Mouse (Mus musculus) embryo, embryonic 9.5 days (tissue): ENCODE measurements around the gene Jmjd1c.

ENCODE experiments used
- DNase-seq: peaks from one replicate; pipeline ENCODE4 v3.0.0-alpha.2; 2017; ENCODE audit errors: extremely low spot score

The Jmjd1c gene

DNA sequence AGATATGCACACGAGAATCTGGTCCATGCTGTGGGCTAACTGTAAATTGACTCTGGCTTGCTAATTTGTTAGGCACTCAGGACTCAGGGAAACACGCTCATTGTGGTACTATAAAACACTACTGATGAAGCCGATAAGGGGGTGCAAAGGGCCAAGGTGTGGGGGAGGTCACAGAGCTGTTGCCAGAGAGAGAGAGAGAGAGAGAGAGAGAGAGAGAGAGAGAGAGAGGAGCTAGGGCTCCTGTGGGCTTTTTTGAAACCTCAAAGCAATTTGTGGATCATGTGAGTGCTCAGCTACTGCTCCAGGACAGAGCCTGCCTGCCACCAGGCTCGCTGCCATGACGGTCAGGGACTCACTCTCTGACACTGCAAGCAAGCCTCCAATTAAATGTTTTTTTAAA is 202.9 kb downstream of the Jmjd1c start:
- DNase-seq, result no peak

DNA sequence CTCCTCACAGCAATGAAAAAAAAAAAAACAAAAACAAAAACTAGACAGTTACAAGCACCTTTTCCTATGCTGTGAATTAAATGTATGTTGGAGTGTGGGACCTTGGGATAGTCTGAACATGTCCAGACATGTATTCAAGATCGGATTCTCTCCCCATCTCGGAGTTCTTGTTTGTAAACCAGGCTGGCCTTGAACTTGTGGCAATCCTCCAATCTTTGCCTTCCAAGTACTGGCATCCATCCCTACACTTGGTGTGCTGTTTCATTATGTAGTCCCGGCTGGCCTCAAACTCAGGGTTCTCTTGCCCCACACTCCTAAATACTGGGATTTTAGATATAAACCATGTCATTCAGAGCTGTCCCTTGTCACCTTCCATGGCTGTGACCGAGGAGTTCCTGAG is 203.4 kb downstream of the Jmjd1c start:
- DNase-seq, result no peak

DNA sequence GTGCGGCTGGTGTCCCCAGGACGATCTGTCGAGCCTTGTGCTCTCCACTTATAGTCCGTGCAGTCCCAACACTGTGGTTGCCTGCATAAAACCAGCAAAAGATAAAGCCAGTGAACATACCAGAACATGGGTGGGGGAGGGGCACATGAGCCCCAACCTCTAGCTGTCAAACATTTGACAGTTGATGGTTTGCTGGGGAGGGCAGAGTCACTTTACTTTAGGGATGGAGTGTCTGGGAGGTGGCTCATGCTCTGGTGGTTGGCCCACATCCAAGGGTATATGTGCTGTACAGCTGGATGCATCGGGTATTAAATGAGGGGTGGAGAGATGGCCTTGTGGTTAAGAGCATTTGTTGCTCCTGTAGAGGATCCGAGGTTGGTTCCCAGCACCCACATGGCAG is 205.1 kb downstream of the Jmjd1c start:
- no peak for DNase-seq

DNA sequence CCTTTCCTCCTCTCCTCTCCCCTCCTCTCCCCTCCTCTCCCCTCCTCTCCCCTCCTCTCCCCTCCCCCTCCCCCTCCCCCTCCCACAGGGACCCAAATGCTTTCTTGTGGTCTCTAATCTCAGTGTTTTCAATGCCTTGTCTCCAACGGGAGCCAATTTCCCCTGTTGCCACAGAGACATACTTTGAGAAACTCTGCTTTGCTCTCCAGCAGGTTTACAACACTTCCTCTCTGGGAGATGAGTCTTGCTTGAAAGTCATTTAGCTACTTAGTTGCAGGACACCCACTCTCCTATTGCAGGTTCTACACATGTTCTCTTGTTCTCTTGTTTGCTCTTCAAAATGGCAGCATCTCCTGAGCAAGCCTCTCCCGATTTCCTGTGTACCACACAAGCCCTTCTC is 206.4 kb downstream of the Jmjd1c start:
- DNase-seq, result no peak
